Mouse (Mus musculus): Measurements from ENCODE around the gene Cpne2.

- TF ChIP-seq CTCF (conservative IDR thresholded peaks at IDR 0.05; ENCODE audit: low read length) (no peak), POU5F1 (IDR thresholded peaks at IDR 0.05; ENCODE audit: borderline replicate concordance, low read length) (no peak), NANOG (IDR thresholded peaks at IDR 0.05; ENCODE audit: borderline replicate concordance, low read length) (no peak)
These were observed 67.7 kb downstream of the Cpne2 start for GRCm38 (mm10) chr8:94600478-94600877.

Data from E14TG2a.4 (cell line).